Mouse (Mus musculus) MEL-GATA-1-ER (cell line): ENCODE measurements around the gene Cfap61.
A peak's percentile ranks its signal among the peaks of the same experiment; 100 is the strongest.

ENCODE experiments used
- DNase-seq: peaks from one replicate; pipeline ENCODE4 v3.0.0-alpha.2; 2012; ENCODE audit warnings: low read depth; ENCODE audit errors: extremely low read depth

Gene Cfap61

DNA sequence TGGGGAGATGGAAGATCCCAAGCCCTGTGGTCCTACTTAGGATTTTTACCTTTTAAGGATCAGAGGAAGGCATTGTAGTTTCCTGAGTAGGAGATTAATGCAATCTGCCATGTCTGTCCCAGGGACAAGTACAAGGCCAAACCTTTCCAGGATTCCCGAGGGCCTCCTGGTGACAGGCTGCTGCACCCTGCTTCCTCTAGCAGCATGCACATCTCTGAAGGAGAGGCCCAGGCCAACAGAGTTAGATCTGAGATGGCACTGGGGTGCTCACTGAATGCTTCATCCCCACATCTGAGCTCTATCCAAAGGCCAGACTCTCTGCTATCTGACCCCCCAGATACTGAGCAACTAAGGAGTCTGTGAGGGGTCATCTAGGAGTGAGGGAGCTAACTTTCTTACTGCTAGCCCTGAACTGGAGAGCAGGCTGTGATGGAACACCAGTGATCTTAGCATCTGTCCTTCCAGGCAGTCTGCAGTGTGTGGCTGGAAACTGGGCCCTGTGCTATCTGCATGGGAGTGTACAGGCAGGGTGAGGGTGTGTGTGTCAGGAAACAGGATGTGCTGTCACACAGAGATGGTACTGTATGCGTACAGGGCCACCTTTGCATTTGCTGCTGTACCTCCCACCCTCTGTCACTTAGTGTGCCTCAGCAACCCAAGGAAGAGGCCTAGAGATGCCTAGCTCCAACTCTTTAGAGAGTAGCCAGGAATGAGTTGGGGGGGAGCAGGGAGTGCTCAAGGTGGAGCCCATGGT is 75.2 kb downstream of the Cfap61 start:
- no peak for DNase-seq

DNA sequence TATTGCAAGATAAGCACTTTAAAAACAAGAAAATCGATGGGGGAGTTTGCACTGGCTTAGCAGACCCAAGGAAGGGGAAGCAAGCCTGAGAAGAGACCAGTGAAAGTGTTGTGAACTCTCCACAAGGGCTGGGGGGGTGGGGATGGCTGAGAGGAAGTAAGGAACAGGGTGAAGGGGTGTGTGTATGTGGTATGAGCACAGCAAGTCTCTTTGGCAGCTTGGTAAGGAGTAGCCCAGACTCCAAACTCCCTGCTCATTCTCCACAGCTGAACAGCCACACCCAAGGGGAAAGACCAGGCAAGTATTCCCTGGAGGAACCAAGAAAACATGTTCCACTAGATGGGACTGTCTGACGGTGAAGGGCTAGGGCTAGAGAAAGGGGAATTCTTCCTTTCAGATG is 76.2 kb downstream of the Cfap61 start:
- peak; percentile 50 for DNase-seq

DNA sequence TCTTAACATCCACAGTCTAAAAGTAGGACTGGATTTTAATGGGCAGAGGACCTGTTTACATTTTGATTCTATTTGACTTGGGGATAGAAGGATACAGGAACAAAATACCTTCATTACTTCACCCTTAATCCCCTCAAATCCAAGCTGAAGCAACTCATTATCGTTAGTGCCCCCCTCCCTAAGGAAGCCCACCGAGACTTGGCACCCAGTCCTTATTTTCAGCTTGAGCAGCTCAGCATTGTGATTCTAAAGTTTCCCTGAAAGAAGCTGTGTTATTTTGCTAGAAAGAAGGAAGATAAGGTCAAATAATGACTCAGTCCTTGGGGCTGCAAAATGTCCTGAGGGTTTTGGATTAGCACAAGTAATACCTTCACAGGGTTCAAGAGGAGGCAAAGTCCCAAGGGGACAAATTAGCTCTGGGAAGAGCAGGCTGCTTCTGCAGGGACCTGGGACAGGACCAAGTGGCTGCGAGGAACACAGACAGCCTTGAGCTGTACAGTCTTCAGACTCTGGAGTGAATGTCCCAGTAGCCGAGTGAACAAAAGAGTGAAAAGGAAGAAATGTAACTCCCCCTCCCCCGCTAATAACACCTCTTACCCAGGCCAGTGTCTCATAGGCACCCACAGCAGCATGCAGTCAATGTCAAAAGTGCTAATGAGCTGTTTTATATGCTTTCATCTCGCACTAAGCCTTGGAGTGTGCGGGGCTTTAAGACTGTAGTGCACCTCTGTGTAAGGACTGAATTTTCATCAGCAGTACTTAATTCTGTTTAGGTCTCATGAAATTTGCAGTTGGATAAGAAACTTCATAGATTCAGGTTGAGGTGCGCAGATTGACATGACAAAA is 81.0 kb downstream of the Cfap61 start:
- DNase-seq: no peak

- no peak for DNase-seq
Measured at GRCm38 (mm10) chr2:146022846-146023245, 88.3 kb downstream of the Cfap61 start.

GRCm38 (mm10) chr2:146043640-146044039 is 109.1 kb downstream of the Cfap61 start:
- no peak for DNase-seq

GRCm38 (mm10) chr2:146044926-146045890 is 110.6 kb downstream of the Cfap61 start:
- DNase-seq: no peak

- no peak for DNase-seq
Measured at GRCm38 (mm10) chr2:146047691-146048090, 113.1 kb downstream of the Cfap61 start.

- no peak for DNase-seq
Measured at GRCm38 (mm10) chr2:146048221-146048829, 113.7 kb downstream of the Cfap61 start.

DNA sequence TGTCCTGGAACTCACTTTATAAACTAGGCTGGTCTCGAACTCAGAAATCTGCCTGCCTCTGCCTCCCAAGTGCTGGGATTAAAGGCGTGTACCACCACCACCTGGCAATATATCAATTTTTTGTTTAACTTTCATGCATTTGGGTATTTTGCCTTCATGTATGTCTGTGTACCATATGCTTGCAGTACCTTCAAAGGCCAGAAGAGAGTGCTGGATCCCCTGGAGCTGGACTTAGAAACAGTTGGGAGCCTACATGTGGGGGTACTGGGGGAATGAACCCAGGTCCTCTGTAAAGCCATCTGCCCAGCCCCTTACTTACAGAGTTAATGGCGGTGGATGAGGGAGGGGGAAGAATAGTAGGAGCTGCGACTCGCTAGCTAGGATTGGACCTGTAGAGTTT is 114.8 kb downstream of the Cfap61 start:
- DNase-seq: no peak

DNA sequence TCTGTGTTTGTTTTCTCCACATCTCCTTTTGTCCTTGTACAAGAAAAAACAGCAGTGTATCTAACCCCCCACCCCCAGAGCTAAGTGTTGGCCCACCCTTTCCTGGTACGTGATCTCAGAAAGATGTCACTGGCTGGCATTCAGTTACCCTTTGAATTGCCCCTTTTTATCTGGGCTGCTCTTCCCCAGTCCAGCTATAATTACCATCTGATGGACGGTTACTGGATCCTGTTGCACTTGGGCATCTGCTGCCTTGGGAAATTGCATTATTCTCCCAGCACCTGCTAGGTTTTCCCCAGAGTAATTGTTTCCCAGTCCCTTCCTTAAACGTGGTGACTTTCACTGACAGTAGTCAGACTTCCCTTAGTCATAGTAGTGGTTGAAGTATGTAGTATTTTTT is 115.5 kb downstream of the Cfap61 start:
- no peak for DNase-seq

DNA sequence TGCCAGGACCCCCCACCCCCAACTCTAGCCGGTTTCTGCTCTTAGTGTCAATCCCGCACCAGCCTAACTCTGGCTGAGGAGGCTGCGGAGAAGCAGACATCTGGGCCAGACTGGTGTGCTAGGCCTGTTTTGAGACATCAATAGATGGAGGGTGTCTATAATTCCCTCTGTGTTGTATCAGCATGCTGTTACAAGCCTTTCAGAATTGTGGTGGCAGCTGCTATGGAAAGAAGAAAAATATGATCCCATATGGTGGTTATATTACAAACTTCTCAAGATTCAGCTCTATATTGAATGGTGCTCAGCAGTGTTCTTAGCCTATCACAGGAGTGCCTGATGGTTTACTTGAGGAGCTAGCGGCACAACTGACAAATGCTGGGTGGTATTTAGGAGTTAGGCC is 116.8 kb downstream of the Cfap61 start:
- DNase-seq: no peak

DNA sequence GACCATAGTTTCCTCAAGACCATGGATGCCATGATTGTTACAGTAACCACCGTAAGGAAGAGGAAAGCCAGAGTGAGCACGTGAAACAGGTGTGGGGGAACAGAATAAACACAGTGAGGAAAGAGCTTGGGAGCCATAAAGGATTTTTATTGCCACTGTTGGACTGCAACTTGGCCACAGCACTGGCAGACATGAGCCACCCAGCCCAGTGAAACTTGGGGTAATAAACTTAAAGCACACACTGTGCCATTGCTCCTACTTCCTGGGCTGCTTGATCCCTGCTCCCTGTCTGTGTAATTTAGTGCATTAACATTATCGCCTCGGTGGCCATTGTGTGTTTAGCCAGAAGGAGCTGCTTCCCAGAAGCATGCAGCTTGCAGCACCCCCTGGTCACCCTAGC is 122.5 kb downstream of the Cfap61 start:
- no peak for DNase-seq

DNA sequence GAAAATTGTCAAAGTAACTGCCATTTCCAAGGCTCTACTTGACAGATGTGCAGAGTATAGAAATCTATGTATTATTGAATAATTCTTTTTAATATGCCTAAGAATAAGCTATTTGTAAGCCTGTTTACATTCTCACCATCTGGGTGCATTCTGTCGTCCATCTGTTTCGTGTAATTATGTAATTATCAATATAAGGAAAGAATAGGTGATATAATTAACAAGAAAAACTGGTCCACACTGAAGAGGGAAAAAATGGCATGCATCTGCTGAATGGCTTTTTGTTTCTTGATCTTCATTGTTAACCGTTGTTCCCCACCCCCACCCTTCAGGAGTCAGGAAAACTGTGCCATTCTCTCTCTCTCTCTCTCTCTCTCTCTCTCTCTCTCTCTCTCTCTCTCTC is 124.2 kb downstream of the Cfap61 start:
- no peak for DNase-seq

GRCm38 (mm10) chr2:146061421-146062300 is 127.1 kb downstream of the Cfap61 start:
- no peak for DNase-seq

DNA sequence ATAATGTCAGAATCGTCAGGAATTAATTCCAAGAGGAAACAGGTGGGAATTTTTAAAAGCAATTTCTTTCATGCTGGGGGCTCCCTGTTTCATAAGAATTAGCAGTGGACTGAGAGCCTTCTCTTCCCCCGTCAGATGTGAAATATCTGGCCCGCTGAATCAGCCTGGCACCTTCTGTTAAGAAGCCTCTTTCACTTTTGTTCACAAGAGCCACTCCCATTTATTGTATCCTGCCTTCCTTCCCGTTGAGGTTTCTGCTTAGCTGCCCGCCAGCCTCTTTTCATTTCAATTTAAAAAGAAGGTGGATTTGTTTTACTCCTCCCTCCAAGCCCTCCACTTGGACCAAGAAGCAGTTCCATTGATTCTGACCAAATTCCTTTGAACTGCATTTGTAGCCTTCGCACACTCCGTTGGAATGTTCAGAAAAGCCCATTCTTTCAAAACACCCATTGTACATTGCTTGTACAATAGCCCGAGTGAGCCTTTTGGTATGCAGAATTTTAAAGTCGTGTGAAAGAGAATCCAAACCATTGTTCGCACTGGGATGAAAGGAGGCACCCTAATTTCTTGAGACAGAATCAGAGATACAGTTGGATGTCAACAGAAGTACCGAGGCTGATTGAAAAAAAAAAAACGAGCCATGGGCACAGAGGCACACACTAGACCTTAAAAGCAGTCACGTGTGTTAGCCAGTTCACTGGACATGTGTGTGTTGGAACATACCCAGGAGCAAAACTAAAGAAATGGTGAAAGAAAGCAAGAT is 127.9 kb downstream of the Cfap61 start:
- DNase-seq: no peak

DNA sequence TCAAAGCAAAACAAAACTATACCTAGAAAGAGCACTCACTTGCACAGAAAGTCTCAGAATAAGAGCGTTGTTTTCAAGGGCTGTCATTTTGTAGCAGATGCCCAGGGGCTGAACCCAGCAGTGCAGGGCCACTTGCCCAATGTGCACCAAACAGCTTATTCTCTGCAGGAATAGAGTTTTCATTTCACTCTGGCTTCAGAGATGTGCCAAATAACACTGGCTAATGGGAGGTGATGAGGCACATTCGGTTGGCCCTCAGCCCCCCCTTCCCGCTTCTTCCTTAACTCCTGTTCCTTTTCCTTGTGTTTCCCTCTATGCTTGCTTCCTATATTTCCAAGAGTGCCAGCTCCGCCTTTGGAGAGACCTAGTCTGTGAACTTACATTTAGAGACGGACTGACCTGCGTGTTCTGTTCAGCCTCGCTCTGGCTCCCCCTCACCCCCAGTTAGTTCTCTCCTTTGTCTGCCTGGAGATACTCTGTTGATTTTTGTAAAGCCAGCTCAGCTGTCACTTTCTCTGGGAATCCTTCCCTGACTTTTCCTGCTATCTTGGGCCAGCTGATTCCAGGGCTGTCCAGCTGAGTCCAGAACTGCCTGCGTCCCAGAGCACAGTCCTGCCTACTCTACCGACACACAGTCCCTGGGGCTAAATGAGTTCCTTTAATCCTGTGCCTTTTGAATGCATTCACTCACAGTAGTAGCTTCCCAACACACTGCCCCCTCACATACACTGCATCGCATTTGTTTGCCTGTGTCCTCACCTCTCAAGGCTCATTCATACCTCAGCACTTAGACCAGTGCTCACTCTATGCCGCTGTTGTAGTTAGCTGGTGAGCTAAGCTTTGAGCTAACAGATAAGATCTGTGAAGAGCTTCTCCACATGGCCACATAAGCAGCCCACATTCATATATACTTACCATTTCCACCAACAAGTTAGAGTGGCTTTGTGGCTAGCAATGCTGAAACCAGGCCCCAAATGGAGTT is 128.8 kb downstream of the Cfap61 start:
- DNase-seq: no peak

DNA sequence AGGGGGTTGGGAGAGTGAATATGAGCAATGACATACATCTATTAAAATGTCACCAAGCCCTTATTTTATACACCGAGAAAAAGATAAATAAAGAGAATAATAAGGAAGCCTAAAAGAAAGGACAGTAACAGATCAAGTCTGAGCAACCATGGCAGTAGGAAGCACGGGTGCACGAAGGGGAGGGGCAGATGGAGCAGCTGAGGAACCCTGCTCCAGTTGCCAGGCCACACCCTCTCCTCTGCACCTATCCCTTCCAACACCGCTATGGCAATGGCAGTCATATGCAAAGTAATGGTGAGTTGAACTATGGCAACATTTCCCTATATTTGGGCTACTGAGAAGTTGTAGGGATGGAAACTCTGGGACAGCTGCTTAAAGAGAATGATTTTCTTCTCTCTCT is 132.8 kb downstream of the Cfap61 start:
- DNase-seq: no peak

DNA sequence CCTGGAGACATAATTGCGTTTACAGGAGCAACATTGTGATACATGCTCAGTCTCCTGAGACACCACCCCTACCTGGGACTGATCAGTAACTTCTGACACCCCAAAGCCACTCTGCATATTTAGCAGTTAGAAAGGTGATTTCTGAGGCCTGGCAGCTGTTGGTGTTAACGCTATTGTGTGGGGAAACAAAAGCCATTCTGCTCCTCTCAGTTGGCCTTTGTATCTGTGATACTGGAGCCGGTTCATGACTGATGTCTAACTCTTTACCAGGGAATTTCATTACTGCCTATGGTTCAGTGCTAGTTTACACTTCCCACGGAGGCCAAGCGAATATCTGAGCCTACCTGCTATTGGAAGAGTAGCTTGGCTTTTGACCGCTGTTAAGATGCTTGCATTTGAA is 138.7 kb downstream of the Cfap61 start:
- no peak for DNase-seq
